Mouse (Mus musculus): Measurements from ENCODE around the gene Xk. TPM values are rescaled to one million over a fixed set of nuclear protein-coding genes. Genes with fewer than 3 reads are reported as not detected.

The Xk gene
- total and polyA plus RNA-seq, 3 experiments = 0.08 to 0.68 (median 0.44) TPM

- in situ Hi-C loops (cut with MboI; ENCODE audit: low pct_ligation_motif_present, low pct_unique_long_range_greater_than_20kb, low sequenced_read_pairs) = no loop called here
- no peaks in the 10 kb centered on the region for H3K9me3 ChIP-seq (replicated peaks; ENCODE audit: low read length)
- no peaks in the 10 kb centered on the region for H3K27me3 ChIP-seq (replicated peaks)
- no peak overlapping the region for H3K4me3 ChIP-seq (replicated peaks in 1 of 3; ENCODE audit: low read depth in 2 of 3, low read length in 2 of 3, poor library complexity in 1 of 3)
- H3K4me2 ChIP-seq (ENCODE audit: insufficient read depth, low read depth, poor library complexity, severe bottlenecking) = no peak overlapping the region
- H3K4me1 ChIP-seq (ENCODE audit: control insufficient read depth in 1 of 2, insufficient read depth in 2 of 2) = peaks cover 0 to 7% of the 10 kb centered on the region in 2 experiments; a peak in 2 of 4 replicates
- DNase-seq (ENCODE audit: extremely low read depth) = no peak
- H3K9ac ChIP-seq (ENCODE audit: insufficient read depth, low read depth) = no peak overlapping the region
- dilution Hi-C loops (cut with MboI; ENCODE audit: extremely low pct_ligation_motif_present, extremely low pct_unique_long_range_greater_than_20kb, low sequenced_read_pairs) = no loop called here
- no peak overlapping the region for H3K27ac ChIP-seq (ENCODE audit: insufficient read depth, low read depth)
- H3K36me3 ChIP-seq (replicated peaks in 1 of 2; ENCODE audit: control insufficient read depth in 1 of 2, insufficient read depth in 1 of 2, low read length in 1 of 2) = no peaks in the 10 kb centered on the region
- TF ChIP-seq USF2 (conservative IDR thresholded peaks at IDR 0.05; ENCODE audit: low read depth, low read length) = no peak
- TF ChIP-seq ZC3H11A (IDR thresholded peaks at IDR 0.05; ENCODE audit: low read depth, low read length) = no peak
- no peak for TF ChIP-seq MAX (IDR thresholded peaks at IDR 0.05; ENCODE audit: low read length)
- no peak for TF ChIP-seq SIN3A (IDR thresholded peaks at IDR 0.05; ENCODE audit: low read length)
- no peak for TF ChIP-seq TBP (conservative IDR thresholded peaks at IDR 0.05; ENCODE audit: low read depth, low read length)
- no peak for TF ChIP-seq PAX5 (IDR thresholded peaks at IDR 0.05; ENCODE audit: low read length)
- TF ChIP-seq RAD21 (IDR thresholded peaks at IDR 0.05; ENCODE audit: low read depth, low read length) = no peak
- no peak for TF ChIP-seq ETS1 (conservative IDR thresholded peaks at IDR 0.05; ENCODE audit: low read depth, low read length)
- TF ChIP-seq JUN (IDR thresholded peaks at IDR 0.05; ENCODE audit: insufficient read depth, low read depth, low read length) = no peak
- no peak for TF ChIP-seq CHD2 (IDR thresholded peaks at IDR 0.05; ENCODE audit: low read length)
- no peak for TF ChIP-seq TCF12 (IDR thresholded peaks at IDR 0.05; ENCODE audit: low read depth, low read length)
- TF ChIP-seq MYC (IDR thresholded peaks at IDR 0.05; ENCODE audit: low read depth, low read length) = no peak
- TF ChIP-seq MEF2A (IDR thresholded peaks at IDR 0.05; ENCODE audit: borderline replicate concordance, low read depth, low read length) = no peak
- no peak for TF ChIP-seq JUND (conservative IDR thresholded peaks at IDR 0.05; ENCODE audit: low read depth, low read length)
- TF ChIP-seq POLR2A (IDR thresholded peaks at IDR 0.05; ENCODE audit: low read depth, low read length) = no peak
- no peak for TF ChIP-seq CHD1 (IDR thresholded peaks at IDR 0.05; ENCODE audit: low read depth, low read length)
- TF ChIP-seq CTCF (conservative IDR thresholded peaks at IDR 0.05 in 1 of 2, IDR thresholded peaks at IDR 0.05 in 1 of 2; ENCODE audit: low read depth in 2 of 2, low read length in 2 of 2) = no peak
- TF ChIP-seq POLR2AphosphoS2 (IDR thresholded peaks at IDR 0.05; ENCODE audit: low read depth, low read length) = no peak
- TF ChIP-seq IRF4 (IDR thresholded peaks at IDR 0.05; ENCODE audit: low read depth, low read length) = no peak
- H3K79me2 ChIP-seq (replicated peaks; ENCODE audit: control insufficient read depth, extremely low read depth, insufficient read depth, poor library complexity, severe bottlenecking) = no peaks in the 10 kb centered on the region
These were observed 23.6 kb upstream of the Xk start for GRCm38 (mm10) chrX:9248911-9249310.

- no peak overlapping the region for H3K4me3 ChIP-seq (replicated peaks in 1 of 3; ENCODE audit: low read depth in 2 of 3, low read length in 2 of 3, poor library complexity in 1 of 3)
- H3K27me3 ChIP-seq (replicated peaks) = no peaks in the 10 kb centered on the region
- no peaks in the 10 kb centered on the region for H3K9me3 ChIP-seq (replicated peaks; ENCODE audit: low read length)
- no peaks in the 10 kb centered on the region for H3K36me3 ChIP-seq (replicated peaks in 1 of 2; ENCODE audit: control insufficient read depth in 1 of 2, insufficient read depth in 1 of 2, low read length in 1 of 2)
- in situ Hi-C loops (cut with MboI; ENCODE audit: low pct_ligation_motif_present, low pct_unique_long_range_greater_than_20kb, low sequenced_read_pairs) (no loop called here), dilution Hi-C loops (cut with MboI; ENCODE audit: extremely low pct_ligation_motif_present, extremely low pct_unique_long_range_greater_than_20kb, low sequenced_read_pairs) (no loop called here)
- H3K27ac ChIP-seq (ENCODE audit: insufficient read depth, low read depth) = no peak overlapping the region
- peak; percentile 60 for DNase-seq (ENCODE audit: extremely low read depth)
- H3K4me1 ChIP-seq (ENCODE audit: control insufficient read depth in 1 of 2, insufficient read depth in 2 of 2) = peaks cover 0 to 5% of the 10 kb centered on the region in 2 experiments; a peak in 1 of 4 replicates
- H3K9ac ChIP-seq (ENCODE audit: insufficient read depth, low read depth) = no peak overlapping the region
- H3K4me2 ChIP-seq (ENCODE audit: insufficient read depth, low read depth, poor library complexity, severe bottlenecking) = peak overlapping the region; percentile 78
- H3K79me2 ChIP-seq (replicated peaks; ENCODE audit: control insufficient read depth, extremely low read depth, insufficient read depth, poor library complexity, severe bottlenecking) = no peaks in the 10 kb centered on the region
- no peak for TF ChIP-seq ZC3H11A (IDR thresholded peaks at IDR 0.05; ENCODE audit: low read depth, low read length)
- no peak for TF ChIP-seq MAX (IDR thresholded peaks at IDR 0.05; ENCODE audit: low read length)
- no peak for TF ChIP-seq MAZ (IDR thresholded peaks at IDR 0.05; ENCODE audit: low read depth, low read length)
- TF ChIP-seq POLR2AphosphoS2 (IDR thresholded peaks at IDR 0.05; ENCODE audit: low read depth, low read length) = no peak
- TF ChIP-seq BHLHE40 (IDR thresholded peaks at IDR 0.05; ENCODE audit: low read depth, low read length) = peak; percentile 72
- TF ChIP-seq USF1 (IDR thresholded peaks at IDR 0.05; ENCODE audit: low read depth, low read length) = no peak
- no peak for TF ChIP-seq EP300 (IDR thresholded peaks at IDR 0.05; ENCODE audit: low read length)
- peak; percentile 49; the same call in 1 of the 2 replicates for TF ChIP-seq TCF12 (IDR thresholded peaks at IDR 0.05; ENCODE audit: low read depth, low read length)
- no peak for TF ChIP-seq ZKSCAN1 (IDR thresholded peaks at IDR 0.05; ENCODE audit: borderline replicate concordance, low read depth, low read length)
- no peak for TF ChIP-seq NRF1 (IDR thresholded peaks at IDR 0.05; ENCODE audit: low read depth, low read length)
- TF ChIP-seq MAFK (IDR thresholded peaks at IDR 0.05; ENCODE audit: insufficient replicate concordance, low read length) = peak; percentile 95
- no peak for TF ChIP-seq SIN3A (IDR thresholded peaks at IDR 0.05; ENCODE audit: low read length)
- TF ChIP-seq TBP (conservative IDR thresholded peaks at IDR 0.05; ENCODE audit: low read depth, low read length) = no peak
- no peak for TF ChIP-seq RAD21 (IDR thresholded peaks at IDR 0.05; ENCODE audit: low read depth, low read length)
- no peak for TF ChIP-seq PAX5 (IDR thresholded peaks at IDR 0.05; ENCODE audit: low read length)
- 0 out of 2 replicates have a peak, but pooled peaks have one; percentile 61 for TF ChIP-seq MEF2A (IDR thresholded peaks at IDR 0.05; ENCODE audit: borderline replicate concordance, low read depth, low read length)
- TF ChIP-seq ZMIZ1 (IDR thresholded peaks at IDR 0.05; ENCODE audit: low read depth, low read length) = no peak
- TF ChIP-seq E2F4 (IDR thresholded peaks at IDR 0.05; ENCODE audit: insufficient replicate concordance, low read depth, low read length) = no peak
- peak; percentile 66; the same call in 1 of the 2 replicates for TF ChIP-seq JUND (conservative IDR thresholded peaks at IDR 0.05; ENCODE audit: low read depth, low read length)
- no peak for TF ChIP-seq MXI1 (IDR thresholded peaks at IDR 0.05; ENCODE audit: low read depth, low read length)
- TF ChIP-seq CHD2 (IDR thresholded peaks at IDR 0.05; ENCODE audit: low read length) = no peak
- TF ChIP-seq KAT2A (IDR thresholded peaks at IDR 0.05; ENCODE audit: insufficient replicate concordance, low read length) = no peak
- no peak for TF ChIP-seq NELFE (IDR thresholded peaks at IDR 0.05; ENCODE audit: low read depth, low read length)
- no peak for TF ChIP-seq CHD1 (IDR thresholded peaks at IDR 0.05; ENCODE audit: low read depth, low read length)
- 0 out of 2 replicates have a peak, but pooled peaks have one; percentile 23 for TF ChIP-seq JUN (IDR thresholded peaks at IDR 0.05; ENCODE audit: insufficient read depth, low read depth, low read length)
- TF ChIP-seq ETS1 (conservative IDR thresholded peaks at IDR 0.05; ENCODE audit: low read depth, low read length) = 0 out of 2 replicates have a peak, but pooled peaks have one; percentile 51
These were observed 18.6 kb upstream of the Xk start for GRCm38 (mm10) chrX:9253990-9254389.

Data from CH12.LX (cell line).